Mouse (Mus musculus) frontal cortex, postnatal 36 days (tissue): ENCODE data around the gene Bbof1.

Experiments used
- DNase-seq, 2 experiments: peaks; one replicate each; pipeline ENCODE4 v3.0.0; 2022; ENCODE audit warnings: low spot score in 2 of 2

Gene Bbof1

DNA sequence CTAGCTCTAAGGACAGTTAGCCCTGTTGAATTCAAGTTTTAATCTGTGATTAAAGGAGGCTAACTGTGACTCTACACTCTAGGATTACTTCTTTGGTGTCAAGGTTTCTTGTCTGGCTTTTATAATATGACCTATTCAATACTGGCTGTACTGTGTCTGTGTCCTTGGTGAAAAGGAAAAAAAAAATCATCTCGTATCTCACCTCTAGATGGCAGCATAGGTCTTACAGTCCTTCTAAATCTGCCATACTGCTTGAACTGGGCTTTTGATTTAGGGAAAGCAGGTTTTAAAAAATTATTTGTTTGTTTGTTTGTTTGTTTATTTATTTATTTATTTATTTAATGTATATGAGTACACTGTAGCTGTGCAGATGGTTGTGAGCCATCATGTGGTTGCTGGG is 59.8 kb downstream of the Bbof1 start:
- peak in 1 of 2 experiments; percentile 25 for DNase-seq

DNA sequence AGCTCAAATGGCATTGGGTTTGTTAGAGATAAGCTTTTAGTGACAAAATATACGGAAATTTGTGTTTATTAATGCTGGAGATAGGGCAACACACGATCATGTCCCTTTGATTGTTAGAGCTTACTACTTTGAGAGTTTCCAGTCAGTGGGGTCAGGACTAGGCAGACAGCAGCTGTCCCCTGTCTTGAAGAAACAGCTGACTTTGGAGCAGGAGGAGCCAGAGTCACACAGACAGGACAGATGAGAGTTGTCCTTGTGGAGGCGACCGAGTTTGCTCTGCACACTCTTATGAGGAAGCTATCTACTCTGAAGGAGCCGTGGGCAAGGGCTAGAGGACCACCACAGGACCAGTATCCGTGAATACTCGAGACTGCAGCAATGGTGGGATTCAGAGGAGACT is 70.1 kb downstream of the Bbof1 start:
- DNase-seq: no peak

DNA sequence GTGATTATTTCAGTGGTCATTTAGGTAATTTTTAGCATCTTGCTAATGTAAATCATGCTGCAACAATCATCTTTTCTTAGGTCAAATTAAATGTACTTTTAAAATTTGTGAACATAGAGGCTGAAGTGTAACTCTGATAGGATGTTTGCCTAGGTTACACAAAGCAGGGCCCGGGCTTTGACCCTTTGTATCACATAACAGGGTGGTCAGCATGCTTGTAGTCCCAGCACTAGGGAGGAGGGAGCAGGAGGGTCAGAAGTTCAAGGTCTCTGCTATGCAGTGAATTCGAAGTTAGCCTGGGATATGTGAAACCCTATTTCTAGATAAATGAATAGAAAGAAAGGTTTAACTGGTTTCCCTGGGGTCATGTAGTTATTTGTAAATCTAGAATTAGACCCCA is 72.4 kb downstream of the Bbof1 start:
- no peak for DNase-seq

DNA sequence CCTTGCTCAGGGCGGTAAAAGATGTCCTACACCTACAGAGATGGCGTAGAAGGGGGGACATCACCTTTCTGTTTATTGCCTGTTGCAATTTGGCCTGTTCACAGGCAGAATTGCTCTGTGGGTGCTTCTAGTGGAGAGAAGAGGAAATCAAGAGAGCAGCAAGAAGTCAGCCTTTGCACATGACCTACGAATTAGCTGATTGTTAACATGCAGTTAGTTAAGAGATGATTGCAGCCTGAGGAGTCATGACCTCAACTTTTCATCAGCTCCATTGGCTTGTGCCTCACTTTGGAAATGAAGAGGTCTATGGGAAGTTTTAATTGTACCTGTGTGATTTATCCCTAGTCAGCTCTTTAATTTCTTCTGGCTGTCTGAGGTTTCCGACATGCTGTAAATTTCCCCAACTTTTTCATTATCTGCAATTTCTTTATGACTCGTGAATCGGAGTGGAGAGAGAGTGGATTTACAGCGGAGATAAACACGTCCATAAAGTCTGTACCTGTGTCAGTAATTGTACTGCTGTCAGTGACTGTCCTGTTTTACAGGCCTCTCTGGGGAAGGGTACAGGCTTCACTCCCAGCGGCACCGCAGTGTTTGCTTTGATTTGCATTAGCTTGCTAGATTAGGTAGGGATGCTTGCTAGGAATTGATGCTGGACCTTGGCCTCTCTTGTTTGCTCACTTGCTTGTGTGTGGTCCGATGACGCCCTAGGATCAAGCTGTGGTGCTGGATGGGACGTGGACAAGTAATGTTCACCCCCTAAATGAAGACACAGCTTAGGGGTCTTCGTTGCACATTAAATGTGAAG is 74.1 kb downstream of the Bbof1 start:
- DNase-seq: no peak

DNA sequence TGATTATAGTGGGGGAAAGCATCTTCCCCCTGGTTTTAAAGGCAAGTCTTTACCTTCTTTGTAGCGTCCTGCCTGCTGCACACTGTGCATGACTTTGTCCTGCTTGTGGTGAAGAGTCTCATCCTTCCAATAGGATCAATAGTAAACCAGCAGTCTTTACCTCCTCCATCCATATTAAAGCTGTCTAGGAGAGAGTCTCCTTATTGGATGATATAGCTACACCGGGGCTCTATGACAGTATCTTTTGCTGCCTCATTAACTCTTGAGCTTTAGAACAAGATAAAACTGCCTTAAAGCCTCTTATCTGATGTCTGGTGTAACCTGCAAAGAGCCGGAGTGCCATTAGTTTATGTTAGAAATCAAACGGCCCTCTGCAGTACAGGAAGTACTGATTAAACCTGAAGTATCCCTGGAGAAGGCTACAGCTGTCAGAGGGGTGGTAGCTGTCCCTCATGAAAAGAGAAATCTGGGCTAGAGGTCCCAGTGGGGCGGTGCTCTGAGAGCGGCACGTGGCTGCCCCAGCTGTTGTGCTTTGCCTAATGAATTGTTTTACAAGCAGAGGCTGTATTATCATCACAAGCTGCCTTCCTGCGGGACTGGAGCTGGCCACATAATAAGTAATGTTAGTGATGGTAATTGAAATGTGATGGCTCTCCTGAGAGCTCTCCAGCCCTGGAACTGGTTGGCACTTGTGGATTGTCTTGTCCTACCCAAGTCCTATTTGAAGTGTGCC is 78.6 kb downstream of the Bbof1 start:
- DNase-seq: no peak
